Mouse (Mus musculus) lung, adult 2 months (tissue): ENCODE data around the gene Taf4. TPM values are rescaled to one million over a fixed set of nuclear protein-coding genes. Genes with fewer than 3 reads are reported as not detected.
A peak's percentile ranks its signal among the peaks of the same experiment; 100 is the strongest.

Experiments
- DNase-seq: peaks from one replicate; pipeline ENCODE4 v3.0.0; 2022
- H3K4me1 ChIP-seq: fragments of 200-500 bp; 2 replicates; pipeline ENCODE4 v1.6.1; 2011; ENCODE audit warnings: low read length; ENCODE audit not compliant: control insufficient read depth, insufficient read depth
- H3K4me3 ChIP-seq: fragments of 200-500 bp; replicated peaks from 2 replicates; pipeline ENCODE3; 2011; ENCODE audit warnings: low read depth, mild to moderate bottlenecking, control low read depth, low read length; ENCODE audit errors: extremely low read depth
- CTCF ChIP-seq: fragments of 200-500 bp; IDR thresholded peaks from 2 replicates; pipeline ENCODE4 v1.5.1; 2011; ENCODE audit warnings: mild to moderate bottlenecking, low read length, control low read depth; ENCODE audit not compliant: insufficient read depth
- POLR2A ChIP-seq: fragments of 200-500 bp; IDR thresholded peaks from 2 replicates; pipeline ENCODE4 v1.6.1; 2011; ENCODE audit warnings: low read depth, mild to moderate bottlenecking, control low read depth, low read length, borderline replicate concordance; ENCODE audit errors: extremely low read depth
- WGBS: fragments of 180-500 bp; shearing (Covaris S2); methylation state at CpG from one replicate; pipeline ENCODE4 v1.1.7; 2018; 5-methylcytosine and 5-hydroxymethylcytosine counted together
- polyA plus RNA-seq: library from polyadenylated mRNA; depleted of rRNA; stranded (reverse); fragments of >200 nt; gene quantifications from 2 replicates; pipeline ENCODE4 v1.2.3, GENCODE M21; 2012; rRNA removed

Gene Taf4
- polyA plus RNA-seq, 1 experiment, result 11.5 TPM

DNA sequence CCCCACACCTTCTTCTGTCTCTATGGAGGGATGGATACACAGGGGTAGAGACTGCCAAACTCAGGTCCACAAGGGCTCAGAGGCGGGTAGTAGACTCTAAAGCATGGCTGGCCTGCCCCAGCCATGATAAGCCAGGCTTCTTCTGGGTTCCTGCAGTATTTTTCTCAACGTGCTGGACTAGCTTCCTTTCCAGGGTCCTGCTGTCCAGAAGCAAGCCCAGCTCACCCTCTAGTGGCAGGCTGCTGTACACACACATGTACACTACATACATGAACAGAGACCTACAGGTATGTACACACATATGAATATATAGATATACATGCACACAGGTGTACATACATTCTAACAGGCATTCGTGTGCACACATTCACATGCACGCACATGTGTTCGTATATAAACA, 103.7 kb downstream of the Taf4 start:
- WGBS, result 62% methylated on average over 5 of the region's 5 CpGs
- no peak for DNase-seq
- H3K4me3 ChIP-seq, result no peak overlapping the region
- no peak for TF ChIP-seq POLR2A
- peak; percentile 30; the same call in 1 of the 2 replicates for TF ChIP-seq CTCF
- H3K4me1 ChIP-seq, result no peaks in the 10 kb centered on the region

DNA sequence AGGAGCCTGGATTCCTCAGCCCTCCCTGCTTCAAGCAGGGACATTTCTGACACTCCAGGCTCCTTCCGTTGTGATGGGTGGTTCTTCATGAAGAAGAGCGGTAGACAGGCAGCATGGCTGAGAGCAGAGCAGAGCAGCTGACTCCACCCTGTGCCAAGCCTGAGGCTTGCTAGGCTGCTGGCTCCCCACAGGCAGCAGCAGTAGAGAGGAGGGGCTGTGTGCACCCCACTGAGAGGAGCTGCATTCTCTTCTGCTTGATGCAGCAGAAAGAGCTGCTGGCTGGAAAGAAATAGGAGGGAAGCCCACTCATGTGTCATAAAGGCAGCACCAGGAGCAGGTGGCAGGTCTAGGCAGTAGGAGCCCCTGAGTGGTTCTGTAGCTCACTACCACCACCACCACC, 106.6 kb downstream of the Taf4 start:
- 25% methylated on average over 2 of the region's 2 CpGs for WGBS
- no peak for DNase-seq
- H3K4me1 ChIP-seq, result no peaks in the 10 kb centered on the region
- no peak overlapping the region for H3K4me3 ChIP-seq
- TF ChIP-seq POLR2A, result no peak
- TF ChIP-seq CTCF, result no peak

DNA sequence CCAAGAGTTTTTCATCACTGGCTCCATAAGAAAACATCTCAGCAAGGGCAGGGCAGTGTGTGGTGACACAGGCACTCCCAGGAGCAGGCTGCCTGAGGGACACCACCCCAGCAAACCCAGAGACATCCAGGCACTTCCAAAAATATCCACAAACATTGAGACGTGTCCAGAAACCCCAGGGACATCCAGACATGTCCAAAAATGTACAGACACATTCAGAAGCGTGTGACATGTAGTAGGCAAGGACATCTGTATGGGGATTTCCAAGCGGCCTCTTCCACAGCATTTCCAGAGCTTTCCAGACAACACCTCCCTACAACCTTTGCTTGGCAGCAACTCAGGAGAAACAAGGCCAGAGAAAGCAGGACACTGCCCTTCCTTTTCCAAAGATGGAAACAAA, 108.8 kb downstream of the Taf4 start:
- 47% methylated on average over 3 of the region's 3 CpGs for WGBS
- H3K4me1 ChIP-seq, result no peaks in the 10 kb centered on the region
- no peak overlapping the region for H3K4me3 ChIP-seq
- no peak for DNase-seq
- TF ChIP-seq CTCF (no peak), POLR2A (no peak)

DNA sequence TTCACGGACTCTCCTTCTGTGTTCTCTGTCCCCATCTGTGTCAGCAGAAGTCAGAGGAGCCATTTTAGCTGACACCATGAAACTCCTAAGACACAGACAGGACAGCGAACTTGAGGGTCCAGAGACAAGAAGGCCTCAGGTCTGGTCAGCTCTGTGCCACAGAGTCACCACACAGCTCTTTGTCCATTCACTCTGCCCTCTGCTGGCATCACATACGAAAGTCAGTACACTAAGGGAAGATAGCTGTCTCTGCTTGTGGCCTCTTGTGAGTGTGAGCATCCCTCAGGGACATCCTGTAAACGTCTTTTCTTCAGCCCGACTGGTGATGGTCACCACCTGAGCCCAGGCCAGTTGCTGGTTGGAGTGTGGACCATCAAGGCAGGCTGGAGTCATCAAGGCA, 111.3 kb downstream of the Taf4 start:
- WGBS, result 69% methylated on average over 5 of the region's 5 CpGs
- no peaks in the 10 kb centered on the region for H3K4me1 ChIP-seq
- TF ChIP-seq POLR2A, result no peak
- TF ChIP-seq CTCF, result no peak
- H3K4me3 ChIP-seq, result no peak overlapping the region
- no peak for DNase-seq

DNA sequence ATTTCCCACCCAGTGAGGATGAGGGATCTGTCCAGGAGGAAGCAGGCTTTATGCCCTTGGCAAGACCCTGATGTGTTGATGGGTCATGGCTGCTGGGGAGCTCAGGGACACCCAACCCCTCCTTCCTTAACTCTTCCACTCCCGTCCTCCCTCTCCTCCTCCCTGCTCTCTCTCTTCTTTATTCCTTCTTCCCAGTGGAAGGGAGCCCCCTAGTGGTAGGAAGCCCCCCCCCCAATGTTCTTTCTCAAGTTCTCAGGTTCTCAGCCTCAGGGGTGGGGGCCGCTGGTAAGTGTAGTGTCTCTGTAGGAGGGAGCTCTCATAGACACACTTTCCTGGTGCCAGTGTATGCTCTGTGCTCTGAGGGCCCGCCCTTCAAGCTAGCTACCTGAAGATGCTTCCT, 113.2 kb downstream of the Taf4 start:
- 65% methylated on average over 3 of the region's 3 CpGs for WGBS
- DNase-seq, result no peak

DNA sequence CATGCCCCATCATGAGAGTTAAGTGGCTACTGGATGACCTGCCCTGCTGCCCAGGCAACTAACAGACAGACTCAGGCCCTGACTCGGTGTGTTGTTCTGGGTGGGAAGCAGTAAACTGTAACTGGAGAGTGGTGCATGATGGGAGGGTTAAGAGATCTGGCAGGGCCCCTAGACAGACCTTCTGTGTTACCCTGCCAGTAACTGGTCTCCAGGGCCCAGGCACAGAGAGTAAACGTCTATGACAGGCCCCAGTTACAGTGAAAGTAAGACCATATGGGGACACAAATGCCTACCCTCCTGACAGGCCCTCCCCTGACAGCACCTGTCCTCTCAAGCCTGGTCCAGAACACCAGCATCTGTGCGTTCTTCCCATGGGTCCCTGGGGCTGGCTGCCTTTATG, 113.8 kb downstream of the Taf4 start:
- no peak for TF ChIP-seq CTCF
- no peak for TF ChIP-seq POLR2A
- H3K4me1 ChIP-seq, result no peaks in the 10 kb centered on the region
- H3K4me3 ChIP-seq, result no peak overlapping the region
- 73% methylated on average over 3 of the region's 3 CpGs for WGBS
- DNase-seq, result no peak

More for the DNA sequence above, 113.2 kb downstream of the Taf4 start:
- Histone ChIP-seq H3K4me3 (no peak overlapping the region), H3K4me1 (no peaks in the 10 kb centered on the region)
- TF ChIP-seq CTCF, result no peak
- TF ChIP-seq POLR2A, result no peak

Other genes starting within 250 kb of the Taf4 start
- 19.8 and 24.0 TPM in 2 replicates for gene Lsm14b, start 48.3 kb upstream of the Taf4 start, polyA plus RNA-seq
- gene Psma7, start 65.8 kb upstream of the Taf4 start, polyA plus RNA-seq, result 98.3 and 115 TPM in 2 replicates
- 7.1 and 7.4 TPM in 2 replicates for gene Ss18l1, start 65.9 kb upstream of the Taf4 start, polyA plus RNA-seq
- gene Mtg2, start 93.9 kb upstream of the Taf4 start, polyA plus RNA-seq, result 15.2 and 17.1 TPM in 2 replicates
- gene Hrh3, start 127.8 kb upstream of the Taf4 start, polyA plus RNA-seq, result 0.10 and 0.15 TPM in 2 replicates
- gene Osbpl2, start 142.7 kb upstream of the Taf4 start, polyA plus RNA-seq, result 27.9 and 34.5 TPM in 2 replicates
- gene Adrm1, start 194.8 kb upstream of the Taf4 start, polyA plus RNA-seq, result 108 and 114 TPM in 2 replicates
- gene Lama5, start 249.2 kb upstream of the Taf4 start, polyA plus RNA-seq, result 145 and 148 TPM in 2 replicates